Mouse (Mus musculus) cerebellum, adult (tissue): Measurements from ENCODE around the gene Ndufs8.

Experiments used
- ATAC-seq: cut with Nextera tagmentation; 2 replicates; pipeline ENCODE4 v1.9.2; 2017; ENCODE audit warnings: mild to moderate bottlenecking, moderate library complexity, mixed read lengths; ENCODE audit not compliant: insufficient number of reproducible peaks, low FRiP score, low TSS enrichment

The Ndufs8 gene

DNA sequence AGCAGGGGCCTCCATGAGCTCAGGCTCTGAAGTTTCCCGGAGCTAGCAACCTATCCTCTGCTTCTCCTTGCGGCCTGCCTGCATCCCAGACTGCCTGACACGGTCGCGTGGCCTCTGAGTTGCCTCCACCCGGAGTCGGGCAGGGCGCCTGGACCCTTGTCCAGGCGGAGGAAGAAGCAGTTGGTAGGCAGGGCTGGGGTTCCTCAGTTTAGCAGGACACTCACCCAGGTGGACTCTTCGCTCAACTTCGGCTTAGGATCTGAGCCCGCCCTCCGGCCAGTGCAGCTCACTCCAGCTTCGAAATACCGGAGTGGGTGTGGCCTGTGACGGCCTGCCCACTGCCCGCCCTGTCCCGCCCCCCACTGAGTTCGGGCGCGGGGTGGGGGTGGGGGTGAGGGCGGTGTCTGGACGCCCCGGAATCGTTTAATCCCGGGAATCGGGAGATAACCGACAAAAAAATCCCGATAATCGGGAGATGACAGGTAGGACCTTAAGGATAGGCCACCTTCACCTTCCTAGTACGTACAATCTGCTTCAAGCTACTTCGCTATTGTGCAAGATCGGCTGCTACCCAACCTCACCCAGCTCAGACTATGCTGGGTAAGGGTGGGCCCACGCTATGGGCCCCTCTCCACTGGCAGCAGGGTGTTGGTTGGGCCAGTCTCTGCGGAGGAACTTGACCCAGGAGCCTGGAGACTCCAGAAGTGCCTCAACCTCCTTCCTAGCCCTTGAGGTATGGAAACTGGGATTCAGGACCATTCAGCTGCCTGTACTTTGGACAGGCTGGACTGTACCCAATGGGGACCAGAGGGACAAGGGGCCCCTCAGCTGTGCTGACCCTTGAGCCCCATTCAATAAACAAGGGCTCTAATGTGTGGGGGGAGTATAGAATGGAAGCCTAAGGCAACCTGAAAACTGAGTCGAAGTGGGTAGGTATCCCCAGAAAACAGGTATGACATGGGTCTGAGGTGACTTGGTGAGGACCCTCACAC, 5.5 kb downstream of the Ndufs8 start, which contains the start of gene Tcirg1:
Gene Tcirg1 (minus strand): TSS at position 339 of the 992 bp plus-strand sequence.
- ATAC-seq, result no peak

DNA sequence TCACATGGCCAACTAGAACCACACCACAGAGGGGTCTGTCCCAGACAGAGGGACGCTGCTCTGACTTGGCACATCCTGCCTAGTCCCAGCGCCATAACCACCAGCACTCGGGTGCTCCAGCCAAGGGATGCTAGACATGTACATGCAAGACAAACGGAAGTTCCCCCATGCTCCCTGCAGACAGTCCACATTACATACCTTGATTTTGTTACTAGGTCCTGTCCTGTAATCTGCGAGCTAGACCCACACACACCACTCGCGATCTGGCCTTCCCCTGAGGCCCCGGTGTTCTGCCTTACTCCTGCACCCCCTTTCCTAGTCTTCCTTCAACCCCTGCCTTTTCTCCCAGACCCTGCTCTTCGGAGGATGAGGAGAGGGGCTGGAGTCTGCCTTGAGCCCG, 6.2 kb downstream of the Ndufs8 start:
- no peak for ATAC-seq

DNA sequence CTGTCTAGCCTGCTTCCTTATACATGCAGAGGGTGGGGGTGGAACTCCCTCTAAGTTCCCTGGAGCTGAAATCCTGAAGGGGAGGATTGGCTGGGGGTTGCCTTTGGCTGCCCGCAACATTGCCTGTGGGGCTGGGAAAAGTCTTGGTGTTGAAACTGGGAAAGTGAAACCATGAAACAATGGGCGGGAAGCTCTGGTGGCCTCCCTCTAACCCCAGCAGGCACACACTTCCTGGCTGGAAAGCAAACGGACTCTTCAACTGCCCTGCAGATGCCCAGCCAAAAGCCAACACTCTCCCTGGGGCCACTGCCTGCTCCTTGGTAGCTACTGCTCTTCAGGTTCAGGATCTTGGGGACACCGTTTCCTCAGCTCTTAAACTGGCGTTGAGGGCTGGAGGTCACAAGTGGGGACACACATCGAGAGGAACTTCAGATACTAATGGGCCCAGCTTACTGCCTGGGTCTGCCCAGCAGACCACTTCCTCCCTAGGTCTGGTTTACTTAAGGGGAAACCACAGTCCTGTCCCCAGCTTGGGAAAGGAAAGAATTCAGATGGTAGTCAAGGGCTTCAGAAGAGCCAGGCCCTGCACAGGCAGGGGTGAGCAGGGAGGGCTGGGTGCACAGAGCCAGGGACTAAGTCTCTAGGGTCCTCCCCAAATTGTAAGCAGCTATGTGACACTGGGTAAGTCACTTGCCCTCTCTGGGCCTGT, 7.2 kb downstream of the Ndufs8 start:
- no peak for ATAC-seq

DNA sequence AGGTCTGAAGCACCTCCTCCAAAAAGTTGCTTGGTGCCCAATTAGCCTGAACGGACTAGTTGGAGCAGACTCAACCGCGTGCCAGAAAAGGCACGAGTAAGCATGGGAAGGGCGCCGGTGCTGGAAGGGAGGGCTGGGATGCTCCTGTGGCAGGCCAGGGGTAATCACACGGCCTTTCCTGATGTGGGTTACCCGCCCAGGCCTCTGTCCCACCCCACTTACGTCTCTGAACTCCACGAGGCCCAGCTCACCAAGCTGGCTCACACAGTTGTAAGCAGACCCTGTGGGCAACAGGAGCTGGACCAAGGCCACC, 8.3 kb downstream of the Ndufs8 start:
- no peak for ATAC-seq

DNA sequence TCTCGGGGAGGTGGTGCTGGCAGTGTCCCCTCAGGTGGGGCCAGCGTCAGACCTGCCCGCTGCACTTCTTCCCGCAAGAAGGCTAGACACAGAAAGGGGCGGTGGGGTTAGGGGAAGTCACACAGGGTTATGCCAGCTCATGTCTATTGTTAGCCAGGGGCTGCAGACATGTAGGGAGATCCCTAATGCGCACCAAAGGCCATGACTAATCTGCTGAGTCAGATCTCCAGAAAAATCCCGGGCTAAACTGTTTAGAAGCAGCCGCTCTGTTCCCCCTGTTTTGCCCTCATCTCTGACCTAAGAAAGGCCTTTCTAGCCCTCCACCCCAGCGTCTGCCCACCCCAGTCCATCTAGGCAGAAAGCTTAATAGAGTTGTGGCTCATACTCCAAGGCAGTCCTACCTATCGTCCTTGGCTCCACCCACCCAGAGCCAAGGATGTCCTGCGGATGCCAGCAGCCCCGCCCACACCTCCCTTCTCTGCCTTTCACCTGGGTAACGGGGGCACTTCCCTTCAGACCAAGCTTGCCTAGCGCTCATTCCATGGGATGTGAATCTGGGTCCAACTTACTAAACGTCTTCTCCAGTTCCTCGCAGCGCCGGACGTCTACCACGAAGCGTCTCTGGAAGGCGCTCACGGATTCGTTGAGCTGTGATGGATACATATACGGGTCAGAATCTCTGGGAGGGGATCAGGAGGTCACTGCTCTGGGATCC, 8.8 kb downstream of the Ndufs8 start:
- ATAC-seq, result no peak

DNA sequence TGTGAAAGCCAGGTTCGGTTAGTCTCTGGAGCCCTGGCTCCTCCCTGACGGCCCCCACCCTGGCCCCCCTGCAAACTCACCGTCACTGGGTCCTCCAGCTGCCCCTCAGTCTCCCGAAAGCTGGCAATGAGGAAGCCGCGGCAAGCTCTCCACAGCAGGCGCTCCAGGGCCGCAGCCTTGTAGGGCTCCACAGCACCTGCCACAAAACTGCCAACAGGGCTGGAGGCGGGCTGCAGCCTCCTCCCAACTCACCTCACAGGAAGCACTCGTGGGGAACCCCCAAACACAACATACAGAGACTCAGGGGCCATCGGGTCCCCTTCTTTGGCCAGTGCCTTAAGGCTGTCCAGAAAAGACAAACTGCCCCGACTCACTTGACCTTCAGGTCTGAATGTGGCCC, 9.6 kb downstream of the Ndufs8 start:
- ATAC-seq, result no peak

DNA sequence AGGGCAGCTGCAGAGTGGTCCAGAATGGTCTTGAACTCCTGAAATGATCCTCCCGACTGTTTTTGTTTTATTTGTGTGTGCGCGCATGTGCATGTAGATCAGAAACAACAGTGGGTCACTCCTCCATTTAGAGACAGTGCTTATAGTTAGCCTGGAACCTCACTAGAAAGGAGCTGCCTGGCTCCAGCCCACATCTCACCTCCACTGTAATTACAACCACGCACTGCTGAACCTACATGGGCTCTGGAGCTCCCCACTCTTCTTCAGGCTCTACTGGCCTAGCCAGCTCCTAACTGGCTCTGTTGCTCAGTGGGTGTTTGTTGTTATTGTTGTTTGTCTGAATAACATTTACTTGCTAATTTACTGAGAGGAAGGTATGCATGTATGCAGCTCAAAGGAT, 13.0 kb downstream of the Ndufs8 start:
- no peak for ATAC-seq

DNA sequence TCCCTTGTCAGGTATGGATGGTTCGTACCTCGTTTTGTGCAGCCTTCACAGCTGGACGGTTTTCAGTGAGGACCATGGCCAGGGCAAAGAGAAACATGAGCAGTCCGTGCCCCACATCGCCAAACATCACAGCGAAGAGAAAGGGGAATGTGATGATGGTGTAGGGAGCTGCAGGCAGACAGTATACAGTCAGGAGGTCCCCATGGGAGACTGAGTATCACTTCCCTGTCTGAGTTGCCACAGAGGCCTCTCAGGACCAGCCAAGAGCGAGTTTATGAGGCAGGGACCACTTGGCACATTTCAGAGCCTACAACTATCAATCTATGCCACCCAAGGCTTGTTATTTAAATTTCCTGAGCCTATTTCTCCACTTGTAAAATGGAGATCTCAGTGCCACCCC, 13.6 kb downstream of the Ndufs8 start:
- no peak for ATAC-seq

DNA sequence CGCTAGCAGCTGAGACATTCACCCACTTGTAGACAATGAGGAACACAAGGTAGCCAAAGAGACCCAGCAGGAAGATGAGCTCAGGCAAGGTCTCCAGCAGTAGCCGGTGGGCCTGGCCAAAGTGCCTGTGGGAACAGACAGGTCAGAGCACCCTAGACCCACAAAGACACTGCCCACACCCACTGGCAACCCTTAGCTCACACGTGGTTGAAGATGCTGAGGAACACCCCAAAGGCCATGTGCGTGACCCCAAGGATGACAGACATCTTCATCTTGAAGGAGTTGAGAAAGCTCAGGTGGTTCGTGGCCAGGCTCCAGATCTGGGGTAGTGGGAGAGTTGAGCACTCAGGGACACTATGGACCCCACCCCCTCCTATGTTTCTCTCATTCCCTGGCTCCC, 15.0 kb downstream of the Ndufs8 start:
- no peak for ATAC-seq

DNA sequence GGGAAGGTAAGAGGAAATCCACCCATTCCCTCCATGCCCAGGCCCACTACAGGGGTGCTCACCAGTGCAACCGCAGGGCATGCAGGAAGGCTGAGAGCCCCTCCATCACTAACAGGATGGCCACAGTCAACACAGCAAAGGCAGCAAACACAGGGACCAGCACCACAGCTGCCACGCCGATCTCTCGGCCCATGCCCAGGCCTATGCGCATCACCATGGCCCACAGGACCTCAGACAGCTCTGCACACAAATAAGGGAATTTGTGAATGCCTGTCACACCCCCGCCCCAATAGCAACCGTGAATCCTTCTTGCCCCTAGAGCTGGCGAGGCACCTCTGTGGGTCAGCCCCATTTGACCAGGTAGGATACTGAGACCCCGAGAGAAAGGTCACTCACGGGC, 16.4 kb downstream of the Ndufs8 start:
- no peak for ATAC-seq

DNA sequence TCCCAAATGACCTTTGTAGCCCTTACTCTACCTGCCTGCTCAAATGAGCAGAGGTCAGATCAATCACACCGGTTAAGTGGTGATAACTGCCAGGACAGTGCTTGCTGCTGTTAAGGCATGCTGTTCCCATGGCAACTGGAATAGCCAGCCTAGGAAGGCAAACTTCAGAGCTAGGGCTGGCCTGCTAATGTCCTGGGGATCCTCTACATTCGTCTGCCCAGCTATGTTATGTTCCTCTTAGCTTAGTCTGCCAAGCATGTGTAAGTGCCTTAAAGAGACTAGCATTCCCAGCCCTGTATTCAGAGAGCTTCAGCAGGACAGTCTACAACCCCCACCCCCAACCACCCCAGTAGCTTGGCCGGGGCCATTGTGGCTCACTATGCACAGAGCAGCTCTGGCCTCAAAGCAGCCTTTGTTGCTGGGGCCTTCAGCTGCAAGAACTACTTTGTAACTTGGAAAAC, 17.4 kb downstream of the Ndufs8 start:
- no peak for ATAC-seq

DNA sequence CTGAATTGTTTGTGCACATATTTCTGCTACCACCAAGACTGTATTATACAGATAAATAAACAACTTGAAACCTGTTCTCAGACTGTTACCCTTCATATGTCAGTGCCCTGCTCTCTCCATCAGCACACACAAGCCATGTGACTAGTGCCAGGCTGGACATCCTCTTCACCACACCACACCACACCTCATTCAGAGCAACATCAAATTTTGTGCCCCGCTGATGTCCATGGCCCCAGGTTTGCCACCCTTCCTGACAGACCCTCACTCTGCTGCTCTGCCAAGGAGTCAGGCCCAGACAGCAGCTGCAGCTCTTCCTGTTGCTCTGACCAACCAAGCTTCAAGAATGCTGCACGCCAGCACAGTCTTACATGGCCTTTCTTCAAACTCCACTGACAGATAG, 18.3 kb downstream of the Ndufs8 start:
- no peak for ATAC-seq

DNA sequence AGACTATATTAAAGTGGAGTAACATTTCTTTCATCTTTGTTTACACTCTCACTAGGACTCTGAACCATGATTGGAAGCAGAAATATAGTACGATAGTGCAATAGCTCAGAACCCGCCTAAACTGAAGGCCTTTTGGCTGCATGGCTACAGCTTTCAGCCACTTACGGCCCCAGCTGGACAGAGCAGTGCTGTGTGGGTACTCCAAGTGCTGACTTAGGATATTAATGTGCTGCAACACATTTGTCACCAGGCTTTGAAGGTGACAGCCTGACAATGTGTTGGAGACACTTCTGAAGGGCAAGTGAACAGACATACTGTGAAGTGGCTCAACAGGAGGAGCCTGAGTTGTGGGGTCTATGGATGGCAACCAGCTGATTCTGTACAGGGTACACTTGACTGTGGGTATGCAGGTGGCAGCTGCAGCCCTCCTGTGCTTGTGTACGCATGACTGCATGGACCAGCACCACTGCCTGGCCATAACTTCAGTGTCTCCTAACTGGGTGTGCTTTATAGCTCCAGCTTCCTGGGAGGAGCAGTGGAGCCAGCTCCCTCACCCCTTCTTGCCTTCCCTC, 18.9 kb downstream of the Ndufs8 start:
- no peak for ATAC-seq

DNA sequence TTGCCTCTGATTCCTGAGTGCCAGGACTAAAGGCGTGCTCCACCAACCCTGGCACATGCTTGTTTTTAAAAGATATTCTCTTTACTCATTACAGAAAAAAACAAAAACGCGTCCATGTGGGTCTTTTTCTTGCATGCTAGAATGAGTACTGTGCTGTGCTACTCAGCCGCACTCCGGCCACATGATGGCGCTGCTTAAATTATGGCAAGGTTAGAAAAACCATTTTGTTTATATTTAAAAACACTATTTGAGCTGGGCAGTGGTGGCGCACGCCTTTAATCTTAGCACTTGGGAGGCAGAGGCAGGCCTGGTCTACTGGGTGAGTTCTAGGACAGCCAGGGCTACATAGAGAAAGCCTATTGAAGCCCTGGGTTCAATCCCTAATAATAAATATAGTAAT, 22.4 kb downstream of the Ndufs8 start:
- ATAC-seq, result no peak

DNA sequence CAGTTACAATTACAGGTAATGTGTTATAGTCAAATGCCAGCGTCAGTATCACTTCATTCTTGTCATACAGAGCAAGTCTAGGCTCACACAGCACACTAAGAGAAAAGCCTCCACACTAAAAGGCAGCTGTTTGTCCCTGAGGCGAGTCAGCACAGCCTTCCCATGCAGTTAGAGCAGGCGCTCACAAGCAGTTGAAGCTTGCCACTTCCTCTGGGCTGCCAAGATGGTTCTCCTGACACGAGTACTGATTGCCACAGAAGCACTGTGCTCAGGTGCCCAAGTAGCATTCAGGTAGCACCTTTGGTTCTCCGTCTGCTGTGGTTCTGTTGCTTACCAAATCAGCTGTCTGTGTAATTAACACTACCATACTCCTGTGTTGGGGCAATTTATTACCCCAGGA, 23.5 kb downstream of the Ndufs8 start:
- no peak for ATAC-seq

DNA sequence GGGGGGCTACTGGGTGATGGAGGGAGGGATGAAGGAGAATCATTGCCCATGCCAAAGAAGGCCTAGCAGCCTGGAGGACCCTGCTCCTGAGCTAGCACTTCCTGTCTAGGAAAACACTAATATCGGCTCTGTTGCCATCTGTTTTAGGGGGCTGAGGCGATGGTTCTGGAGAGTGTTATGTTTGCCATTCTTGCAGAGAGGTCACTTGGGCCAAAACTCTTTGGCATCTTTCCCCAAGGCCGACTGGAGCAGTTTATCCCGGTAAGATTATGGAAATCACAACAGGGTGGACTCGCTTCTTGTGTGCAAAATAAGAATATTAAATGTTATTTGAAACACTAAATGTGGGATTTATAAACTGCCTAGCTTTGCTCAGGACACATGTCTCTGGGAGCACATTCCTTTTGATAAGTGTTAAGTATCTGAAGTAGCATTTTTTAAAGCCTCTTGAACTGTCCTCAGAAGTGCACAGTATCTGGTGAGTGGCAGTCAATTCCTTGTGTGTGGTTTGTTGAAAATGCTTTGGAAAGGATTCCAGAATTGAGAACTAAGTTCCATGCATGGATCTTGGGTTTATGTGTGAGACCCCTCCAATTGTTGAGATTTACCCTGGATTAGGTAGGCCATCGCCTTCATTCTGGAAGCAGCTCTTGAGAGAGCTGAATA, 28.1 kb downstream of the Ndufs8 start:
- no peak for ATAC-seq

DNA sequence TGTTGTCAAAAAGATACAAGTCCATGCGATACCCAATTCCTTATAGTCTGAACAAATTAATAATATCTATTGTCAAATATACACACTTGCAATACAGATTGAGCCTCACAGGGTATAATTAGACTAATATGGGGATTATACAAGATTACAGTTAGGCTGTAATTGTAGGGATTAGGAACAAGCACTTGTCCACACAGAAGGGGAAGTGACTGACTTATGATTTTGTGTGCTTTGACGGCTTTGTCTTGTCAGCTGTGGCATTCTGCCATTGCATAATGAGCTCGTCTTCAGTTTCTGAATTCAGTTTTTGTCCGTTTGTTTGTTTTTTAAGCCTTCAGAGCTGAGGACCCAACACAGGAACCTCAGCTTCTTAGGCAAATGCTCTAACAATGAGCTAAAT, 30.4 kb downstream of the Ndufs8 start:
- ATAC-seq, result no peak

DNA sequence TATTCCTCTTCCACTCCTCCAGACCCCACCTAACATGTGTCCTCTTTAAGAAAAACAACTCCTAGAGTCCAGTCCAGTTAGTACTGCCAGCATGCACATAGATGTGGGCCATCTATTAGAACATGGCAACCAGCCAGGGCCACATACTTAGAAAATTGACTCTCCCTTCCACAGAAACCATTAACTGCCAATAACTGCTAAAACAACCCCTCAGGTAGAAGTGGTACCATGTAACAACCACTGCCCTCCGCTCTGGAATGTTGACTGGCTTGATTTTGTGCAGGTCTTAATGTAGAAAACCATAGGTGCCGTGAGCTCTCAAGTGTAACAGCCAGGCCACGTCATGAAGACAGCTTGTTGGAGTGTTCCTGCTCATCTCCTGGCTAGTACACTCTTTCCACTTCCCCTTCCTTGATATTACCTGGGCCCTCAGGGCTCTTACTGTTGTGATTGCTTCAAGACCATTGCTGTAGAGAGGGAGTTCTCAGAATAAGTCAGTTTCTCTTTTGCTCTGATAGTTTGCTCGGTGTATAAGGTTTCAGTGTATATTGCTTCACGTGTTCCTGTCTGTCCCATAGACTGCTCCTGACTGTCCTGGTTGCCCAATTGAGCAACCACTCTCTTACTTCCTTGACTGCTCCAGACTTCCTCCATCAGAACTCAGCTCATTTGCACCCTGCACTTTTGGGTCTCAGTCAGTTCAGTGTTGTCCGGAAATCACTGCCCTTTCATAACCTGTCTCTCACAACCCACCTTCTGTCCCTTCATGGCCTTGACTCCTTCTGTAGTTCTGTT, 32.3 kb downstream of the Ndufs8 start:
- ATAC-seq, result no peak

DNA sequence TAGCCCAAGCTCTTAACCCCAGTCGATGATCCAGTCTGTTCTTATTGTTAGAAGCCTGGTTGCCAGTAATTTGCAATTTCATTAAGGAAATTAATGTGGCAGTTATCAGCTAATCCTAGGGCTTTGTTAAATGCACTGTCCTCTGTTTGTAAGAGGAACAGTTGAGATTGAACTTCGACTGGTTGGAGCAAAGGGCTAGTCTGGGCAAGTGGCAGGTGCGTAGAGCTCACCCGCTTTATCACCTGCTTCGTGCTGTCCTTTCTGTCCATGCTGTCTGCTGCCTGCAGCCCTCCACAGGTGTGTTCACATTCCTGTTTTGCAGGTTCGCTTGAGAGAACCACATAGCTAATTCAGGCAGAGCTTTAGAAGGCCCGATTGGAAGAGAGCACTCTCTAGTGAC, 37.5 kb downstream of the Ndufs8 start:
- ATAC-seq, result no peak
